Mouse (Mus musculus) kidney, postnatal 0 days (tissue): ENCODE measurements around the gene Etv6. TPM values are rescaled to one million over a fixed set of nuclear protein-coding genes. Genes with fewer than 3 reads are reported as not detected.

ENCODE experiments used
- ATAC-seq: fragments of 200-750 bp; cut with Nextera tagmentation; replicated peaks from 2 replicates; pipeline ENCODE4 v1.8.0; 2017; ENCODE audit warnings: low read depth, moderate number of reproducible peaks, moderate TSS enrichment, moderate library complexity; ENCODE audit not compliant: low FRiP score
- DNase-seq: peaks from one replicate; pipeline ENCODE4 v3.0.0-alpha.2; 2016; ENCODE audit warnings: low spot score
- H3K27ac ChIP-seq: fragments of 300-500 bp; sonication (generic); 2 replicates; pipeline ENCODE4 v1.5.1; 2014; ENCODE audit warnings: mild to moderate bottlenecking
- H3K27me3 ChIP-seq: fragments of 300-500 bp; sonication (generic); 2 replicates; pipeline ENCODE4 v1.6.1; 2014; ENCODE audit warnings: low read length, mixed read lengths; ENCODE audit not compliant: insufficient read depth
- H3K36me3 ChIP-seq: fragments of 300-500 bp; sonication (generic); 2 replicates; pipeline ENCODE4 v1.6.1; 2014; ENCODE audit warnings: low read length, mixed read lengths; ENCODE audit not compliant: insufficient read depth
- H3K4me1 ChIP-seq: fragments of 300-500 bp; sonication (generic); replicated peaks from 2 replicates; pipeline ENCODE4 v1.6.1; 2014; ENCODE audit warnings: antibody characterized with exemption, low read length, mixed read lengths; ENCODE audit not compliant: insufficient read depth
- H3K4me2 ChIP-seq: fragments of 300-500 bp; sonication (generic); 2 replicates; pipeline ENCODE4 v1.6.1; 2014; ENCODE audit warnings: mild to moderate bottlenecking, low read length, moderate library complexity, mixed read lengths
- H3K4me3 ChIP-seq: fragments of 300-500 bp; sonication (generic); replicated peaks from 2 replicates; pipeline ENCODE4 v1.5.1; 2014; ENCODE audit warnings: low read depth, low read length
- H3K9ac ChIP-seq: fragments of 300-500 bp; sonication (generic); 2 replicates; pipeline ENCODE4 v1.6.1; 2014; ENCODE audit warnings: low read depth, low read length
- H3K9me3 ChIP-seq: fragments of 300-500 bp; sonication (generic); replicated peaks from 2 replicates; pipeline ENCODE4 v1.6.1; 2016; ENCODE audit warnings: low read length, inconsistent platforms, mixed read lengths
- CTCF ChIP-seq: IDR thresholded peaks from 2 replicates; pipeline ENCODE4 v1.5.1; 2016; ENCODE audit warnings: antibody characterized with exemption, low read depth, mild to moderate bottlenecking, moderate library complexity
- WGBS: fragments of 180-500 bp; shearing (Covaris S2); extraction: QIAGEN DNeasy Blood & Tissue Kit; methylation state at CpG from one replicate; pipeline ENCODE4 v1.1.7; 2014; 5-methylcytosine and 5-hydroxymethylcytosine counted together
- polyA plus RNA-seq: library from polyadenylated mRNA; unstranded; fragments of >200 nt; fragmentation: Nextera tagmentation; extraction: Ambion mirVana; gene quantifications from 2 replicates; pipeline ENCODE4 v1.2.1, GENCODE M21; 2015

Gene Etv6
- polyA plus RNA-seq, 1 experiment from 2014 or later: 8.9 TPM

DNA sequence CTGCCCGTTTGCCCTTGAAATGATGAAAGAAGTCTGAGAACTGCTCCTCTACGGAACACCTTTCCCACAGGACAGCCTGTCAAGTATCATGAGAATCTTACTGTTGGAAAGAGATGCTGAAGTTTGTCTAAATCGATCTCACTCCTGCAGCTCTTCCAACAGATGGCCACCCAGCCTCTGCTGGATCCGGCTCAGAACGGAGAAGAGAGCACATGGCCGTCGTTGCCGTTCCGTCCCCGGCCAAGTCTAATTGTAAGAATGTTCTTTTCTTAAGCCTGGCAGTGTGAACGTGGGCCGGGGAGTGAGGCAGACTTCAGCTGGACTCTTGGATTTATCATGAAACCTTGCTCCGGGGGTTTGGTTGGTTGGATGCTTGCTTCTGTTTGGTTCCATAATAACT is 281.9 kb downstream of the Etv6 start:
- Histone ChIP-seq H3K4me1 (no peaks in the 10 kb centered on the region), H3K9me3 (no peaks in the 10 kb centered on the region), H3K4me3 (no peak overlapping the region), H3K36me3 (no peaks in the 10 kb centered on the region), H3K9ac (no peak overlapping the region), H3K27me3 (no peaks in the 10 kb centered on the region), H3K27ac (no peak overlapping the region), H3K4me2 (no peak overlapping the region)
- no peak for TF ChIP-seq CTCF
- no peak for DNase-seq
- WGBS: 91% methylated on average over 13 of the region's 13 CpGs
- ATAC-seq: no peak

Other genes starting within 250 kb of the Etv6 start
- gene Kap, start 181.9 kb upstream of the Etv6 start, polyA plus RNA-seq: 659 and 874 TPM in 2 replicates